Mouse (Mus musculus) cerebellum, adult 18-20 months (tissue): ENCODE measurements around the gene Vstm2a.

Source experiments
- DNase-seq, 2 experiments: peaks; one replicate each; pipeline ENCODE4 v3.0.0; 2021

Vstm2a gene

GRCm38 (mm10) chr11:16257473-16257921, at the start of gene Vstm2a:
Gene Vstm2a (plus strand): TSS chr11:16257724.
- DNase-seq: peak; percentile 64 to 76

- peak in 1 of 2 experiments; percentile 3 for DNase-seq
Observed at GRCm38 (mm10) chr11:16257011-16257410, 513 bp upstream of the Vstm2a start.

GRCm38 (mm10) chr11:16258300-16258699, 776 bp downstream of the Vstm2a start:
- DNase-seq: peak in 1 of 2 experiments; percentile 16

- no peak for DNase-seq
Observed at GRCm38 (mm10) chr11:16259876-16260275, 2.4 kb downstream of the Vstm2a start.

- peak; percentile 75 to 80 for DNase-seq
Observed at GRCm38 (mm10) chr11:16260764-16261578, 3.4 kb downstream of the Vstm2a start.

- DNase-seq: no peak
Observed at GRCm38 (mm10) chr11:16268396-16268795, 10.9 kb downstream of the Vstm2a start.

GRCm38 (mm10) chr11:16290381-16290780, 32.9 kb downstream of the Vstm2a start:
- no peak for DNase-seq

- no peak for DNase-seq
Observed at GRCm38 (mm10) chr11:16292960-16293359, 35.4 kb downstream of the Vstm2a start.

GRCm38 (mm10) chr11:16296521-16296920, 39.0 kb downstream of the Vstm2a start:
- no peak for DNase-seq

- no peak for DNase-seq
Observed at GRCm38 (mm10) chr11:16299492-16299891, 42.0 kb downstream of the Vstm2a start.

- no peak for DNase-seq
Observed at GRCm38 (mm10) chr11:16299960-16300359, 42.4 kb downstream of the Vstm2a start.

GRCm38 (mm10) chr11:16300709-16301108, 43.2 kb downstream of the Vstm2a start:
- no peak for DNase-seq

- DNase-seq: no peak
Observed at GRCm38 (mm10) chr11:16315097-16315496, 57.6 kb downstream of the Vstm2a start.

- DNase-seq: no peak
Observed at GRCm38 (mm10) chr11:16345179-16345578, 87.7 kb downstream of the Vstm2a start.

- no peak for DNase-seq
Observed at GRCm38 (mm10) chr11:16345676-16346075, 88.2 kb downstream of the Vstm2a start.

- no peak for DNase-seq
Observed at GRCm38 (mm10) chr11:16351915-16352314, 94.4 kb downstream of the Vstm2a start.

GRCm38 (mm10) chr11:16354356-16354755, 96.8 kb downstream of the Vstm2a start:
- peak in 1 of 2 experiments; percentile 1 for DNase-seq

GRCm38 (mm10) chr11:16366852-16367587, 109.5 kb downstream of the Vstm2a start:
- DNase-seq: no peak

GRCm38 (mm10) chr11:16403627-16404026, 146.1 kb downstream of the Vstm2a start:
- DNase-seq: peak in 1 of 2 experiments; percentile 4

- DNase-seq: no peak
Observed at GRCm38 (mm10) chr11:16411736-16412135, 154.2 kb downstream of the Vstm2a start.

GRCm38 (mm10) chr11:16412609-16413008, 155.1 kb downstream of the Vstm2a start:
- peak; percentile 23 to 33 for DNase-seq

GRCm38 (mm10) chr11:16413077-16413644, 155.6 kb downstream of the Vstm2a start:
- no peak for DNase-seq

- DNase-seq: no peak
Observed at GRCm38 (mm10) chr11:16439548-16440251, 182.2 kb downstream of the Vstm2a start.
